Mouse (Mus musculus) T-cell, adult 66 days (primary cell): Measurements from ENCODE around the gene Snapc5. TPM values are rescaled to one million over a fixed set of nuclear protein-coding genes. Genes with fewer than 3 reads are reported as not detected.

Source experiments
- total RNA-seq, 2 experiments: library from RNA; stranded (reverse); gene quantifications; 3 replicates in 1 of 2; 4 replicates in 1 of 2; pipeline ENCODE4 v1.2.4; 2023

Snapc5 gene
- 10 to 100 TPM; 23.2 to 31.4 TPM for total RNA-seq

GRCm38 (mm10) chr9:64178974-64179646 lies at the start of gene Snapc5:
TSS of gene Snapc5 (plus strand) at chr9:64179274.

GRCm38 (mm10) chr9:64172816-64173665 lies 6.0 kb upstream of the Snapc5 start, which contains the start of the genes Zwilch and Rpl4:
TSS of gene Zwilch (minus strand) at chr9:64173104.
TSS of gene Rpl4 (plus strand) at chr9:64173375.

Other genes with a start within 250 kb of the Snapc5 start
- not detected for gene Smad6, start 157.2 kb upstream of the Snapc5 start, total RNA-seq
- not detected for gene Lctl, start 62.1 kb upstream of the Snapc5 start, total RNA-seq
- gene Zwilch, start 6.2 kb upstream of the Snapc5 start, total RNA-seq = 1 to 10 TPM; 5.1 to 5.6 TPM
- 1,000 to 10,000 TPM; 2,323 to 2,447 TPM for gene Rpl4, start 5.9 kb upstream of the Snapc5 start, total RNA-seq
- 1 to 10 TPM; 2.5 to 3.0 TPM for gene Uchl4, start 55.9 kb downstream of the Snapc5 start, total RNA-seq
- gene Map2k1, start 74.4 kb downstream of the Snapc5 start, total RNA-seq = 10 to 100 TPM; 54.7 TPM
- gene Tipin, start 102.3 kb downstream of the Snapc5 start, total RNA-seq = 10 to 100 TPM; 19.6 to 20.3 TPM
- gene Dis3l, start 162.0 kb downstream of the Snapc5 start, total RNA-seq = 10 to 100 TPM; 21.8 to 25.7 TPM
- 1 to 10 TPM in 1 of 2 experiments, under 1 TPM in 1; 0.93 to 1.3 TPM for gene Megf11, start 206.4 kb downstream of the Snapc5 start, total RNA-seq